Mouse (Mus musculus) midbrain, embryonic 14.5 days (tissue): ENCODE measurements around the gene Haus3. TPM values are rescaled to one million over a fixed set of nuclear protein-coding genes. Genes with fewer than 3 reads are reported as not detected.

Experiments
- ATAC-seq: fragments of 200-750 bp; cut with Nextera tagmentation; 2 replicates; pipeline ENCODE4 v1.8.0; 2017; ENCODE audit warnings: moderate number of reproducible peaks, moderate library complexity; ENCODE audit not compliant: low FRiP score, low TSS enrichment
- DNase-seq: peaks from one replicate; pipeline ENCODE4 v3.0.0-alpha.2; 2015
- H3K27ac ChIP-seq: fragments of 300-500 bp; sonication (generic); replicated peaks from 2 replicates; pipeline ENCODE4 v1.5.1; 2014; ENCODE audit warnings: mild to moderate bottlenecking, low read depth, low read length, moderate library complexity
- H3K27me3 ChIP-seq: fragments of 300-500 bp; sonication (generic); 2 replicates; pipeline ENCODE4 v1.6.1; 2014; ENCODE audit warnings: low read length, control low read depth, mixed read lengths; ENCODE audit not compliant: control insufficient read depth, insufficient read depth
- H3K36me3 ChIP-seq: fragments of 300-500 bp; sonication (generic); 2 replicates; pipeline ENCODE4 v1.6.1; 2014; ENCODE audit warnings: low read length, control low read depth; ENCODE audit not compliant: control insufficient read depth, insufficient read depth
- H3K4me1 ChIP-seq: fragments of 300-500 bp; sonication (generic); 2 replicates; pipeline ENCODE4 v1.6.1; 2014; ENCODE audit warnings: mild to moderate bottlenecking, antibody characterized with exemption, low read length, control low read depth; ENCODE audit not compliant: control insufficient read depth, insufficient read depth
- H3K4me2 ChIP-seq: fragments of 300-500 bp; sonication (generic); 2 replicates; pipeline ENCODE4 v1.6.1; 2014; ENCODE audit warnings: mild to moderate bottlenecking, low read length, moderate library complexity
- H3K4me3 ChIP-seq: fragments of 300-500 bp; sonication (generic); replicated peaks from 2 replicates; pipeline ENCODE4 v1.5.1; 2014; ENCODE audit warnings: low read depth, low read length
- H3K9ac ChIP-seq: fragments of 300-500 bp; sonication (generic); replicated peaks from 2 replicates; pipeline ENCODE4 v1.6.1; 2014; ENCODE audit warnings: mild to moderate bottlenecking, low read length, moderate library complexity
- H3K9me3 ChIP-seq: fragments of 300-500 bp; sonication (generic); 2 replicates; pipeline ENCODE4 v1.6.1; 2016; ENCODE audit warnings: low read length, control low read depth, mixed read lengths; ENCODE audit not compliant: control insufficient read depth
- WGBS: fragments of 180-500 bp; shearing (Covaris S2); extraction: QIAGEN DNeasy Blood & Tissue Kit; methylation state at CpG from one replicate; pipeline ENCODE4 v1.1.7; 2014; 5-methylcytosine and 5-hydroxymethylcytosine counted together
- polyA plus RNA-seq: library from polyadenylated mRNA; unstranded; fragments of >200 nt; fragmentation: Nextera tagmentation; extraction: Ambion mirVana; gene quantifications from 2 replicates; pipeline ENCODE4 v1.2.1, GENCODE M21; 2014

The Haus3 gene
- polyA plus RNA-seq = 12.8 and 16.4 TPM in 2 replicates

DNA sequence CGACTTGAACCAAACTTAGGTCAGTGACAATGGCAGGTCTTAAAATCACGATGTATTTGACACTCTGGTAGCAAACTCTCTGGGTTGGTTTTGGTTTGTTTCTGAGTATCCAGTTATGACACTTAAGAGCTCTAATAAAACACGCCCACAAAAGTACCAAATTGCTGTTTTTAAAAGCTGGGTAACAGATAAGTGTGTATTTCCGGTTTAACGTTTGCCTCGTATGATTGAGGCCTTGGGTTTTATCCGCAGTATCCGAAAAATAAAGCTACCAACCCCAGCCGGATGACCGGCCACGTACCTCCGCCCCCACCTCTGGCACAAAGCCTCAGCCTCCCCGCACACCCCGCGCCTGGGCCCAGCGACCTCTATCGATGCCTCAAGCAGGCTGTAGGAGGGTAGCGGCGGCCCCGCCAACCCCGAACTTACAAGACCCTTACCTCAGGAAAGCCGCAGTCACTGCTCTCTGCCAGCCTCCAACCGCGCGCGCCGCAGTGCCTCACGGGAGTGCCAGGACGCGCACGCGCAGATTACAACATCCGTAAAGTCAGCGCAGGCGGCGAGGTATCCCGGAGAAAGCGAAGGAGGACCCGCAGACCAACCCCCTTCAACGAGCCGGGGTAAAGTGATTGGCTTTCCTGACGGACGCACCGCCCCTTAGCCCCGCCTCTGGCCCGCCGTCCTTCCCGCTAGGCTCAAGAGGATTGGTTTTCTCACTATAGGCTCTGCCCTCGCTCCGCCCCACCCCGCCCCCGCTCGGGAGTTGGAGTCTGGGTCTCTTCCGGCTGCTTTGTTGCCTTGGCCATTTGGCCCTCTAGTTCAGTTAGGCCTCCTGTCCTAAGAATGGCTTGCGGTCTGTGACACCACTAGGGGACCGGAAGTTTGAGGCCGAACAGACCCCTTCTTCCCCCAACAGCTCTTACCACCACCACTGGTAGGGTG, at the start of gene Haus3, which contains the start of gene Poln:
Haus3 (minus strand) TSS at position 578 of the 942 bp plus-strand sequence.
Poln (minus strand) TSS at position 499 of the 942 bp plus-strand sequence.
- peaks cover 11% of the 10 kb centered on the region; the same call in 1 of the 2 replicates for H3K4me1 ChIP-seq
- peak within 1 kb of the TSS; percentile 70 for H3K4me2 ChIP-seq
- WGBS = under 1% methylated on average over 57 of the region's 57 CpGs
- peak; percentile 99 for DNase-seq
- H3K9ac ChIP-seq = peak within 1 kb of the TSS; percentile 80
- H3K36me3 ChIP-seq = peaks cover 19% of the 10 kb centered on the region
- H3K4me3 ChIP-seq = peak within 1 kb of the TSS; percentile 69
- ATAC-seq = peak; percentile 100
- H3K27me3 ChIP-seq = no peaks in the 10 kb centered on the region
- peak within 1 kb of the TSS; percentile 91 for H3K27ac ChIP-seq
- H3K9me3 ChIP-seq = no peaks in the 10 kb centered on the region

DNA sequence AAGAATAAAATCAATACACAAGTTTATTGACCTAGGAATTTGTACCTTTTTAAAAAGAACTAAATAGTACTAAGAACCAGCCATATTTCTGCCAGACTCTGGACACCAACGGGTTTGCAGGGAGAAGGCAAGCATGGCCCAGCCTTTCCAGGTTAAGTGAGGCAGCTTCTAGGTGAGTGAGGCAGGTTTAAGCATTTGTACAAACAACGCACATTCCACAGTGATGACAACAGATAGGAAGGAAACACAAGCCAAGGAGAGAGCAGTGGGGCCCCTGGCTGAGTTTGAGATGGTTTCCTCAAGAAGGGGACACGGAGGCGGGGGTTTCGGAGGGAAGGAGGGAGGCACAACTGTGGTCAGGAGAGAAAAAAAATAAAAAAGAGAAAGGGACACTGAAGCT, 49.3 kb upstream of the Haus3 start:
- Histone ChIP-seq H3K4me2 (no peak overlapping the region), H3K27ac (no peak overlapping the region), H3K4me3 (no peak overlapping the region), H3K27me3 (no peaks in the 10 kb centered on the region), H3K36me3 (0 out of 2 replicates have a peak, but pooled peaks cover under 1% of the 10 kb centered on the region), H3K9me3 (no peaks in the 10 kb centered on the region), H3K4me1 (no peaks in the 10 kb centered on the region), H3K9ac (no peak overlapping the region)
- DNase-seq (no peak), ATAC-seq (no peak)
- WGBS = 87% methylated on average over 5 of the region's 5 CpGs

DNA sequence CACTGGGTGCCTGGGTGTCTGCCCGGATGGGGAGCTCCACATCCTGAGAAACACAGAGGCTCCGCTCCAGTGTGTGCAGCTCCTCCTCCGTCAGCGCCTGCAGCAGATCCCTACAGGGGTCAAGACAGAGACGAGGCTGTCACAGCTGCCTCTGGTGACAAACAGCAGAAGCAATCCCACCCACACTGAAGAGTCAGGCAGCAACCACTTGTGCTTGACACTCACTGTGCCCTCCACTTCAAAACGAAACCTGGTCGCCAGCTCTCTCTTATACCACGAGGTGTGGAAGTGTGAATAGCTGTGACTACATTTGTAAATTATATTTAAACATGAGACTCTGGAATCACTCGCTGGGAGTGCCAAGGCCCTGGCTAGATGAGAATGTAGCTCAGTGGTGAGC, 48.4 kb upstream of the Haus3 start:
- Histone ChIP-seq H3K36me3 (0 out of 2 replicates have a peak, but pooled peaks cover 4% of the 10 kb centered on the region), H3K4me3 (no peak overlapping the region), H3K9ac (no peak overlapping the region), H3K4me2 (no peak overlapping the region), H3K9me3 (no peaks in the 10 kb centered on the region), H3K27me3 (no peaks in the 10 kb centered on the region), H3K27ac (no peak overlapping the region), H3K4me1 (no peaks in the 10 kb centered on the region)
- WGBS = 68% methylated on average over 9 of the region's 9 CpGs
- ATAC-seq = no peak
- DNase-seq = no peak

- ATAC-seq = no peak
These were observed 46.7 kb upstream of the Haus3 start for GRCm38 (mm10) chr5:34216025-34216424.

GRCm38 (mm10) chr5:34213659-34214058, 44.3 kb upstream of the Haus3 start:
- 84% methylated on average over 8 of the region's 8 CpGs for WGBS
- H3K4me1 ChIP-seq = no peaks in the 10 kb centered on the region
- H3K9ac ChIP-seq = no peak overlapping the region
- DNase-seq = no peak
- 0 out of 2 replicates have a peak, but pooled peaks cover 4% of the 10 kb centered on the region for H3K36me3 ChIP-seq
- H3K9me3 ChIP-seq = no peaks in the 10 kb centered on the region
- H3K4me3 ChIP-seq = no peak overlapping the region
- no peak for ATAC-seq
- H3K27ac ChIP-seq = no peak overlapping the region
- no peaks in the 10 kb centered on the region for H3K27me3 ChIP-seq
- no peak overlapping the region for H3K4me2 ChIP-seq

More at GRCm38 (mm10) chr5:34216025-34216424, 46.7 kb upstream of the Haus3 start:
- H3K9me3 ChIP-seq = no peaks in the 10 kb centered on the region
- no peak overlapping the region for H3K9ac ChIP-seq
- DNase-seq = no peak
- H3K27ac ChIP-seq = no peak overlapping the region
- WGBS = 81% methylated on average over 7 of the region's 7 CpGs
- H3K4me2 ChIP-seq = no peak overlapping the region
- 0 out of 2 replicates have a peak, but pooled peaks cover 4% of the 10 kb centered on the region for H3K36me3 ChIP-seq
- no peaks in the 10 kb centered on the region for H3K4me1 ChIP-seq
- no peak overlapping the region for H3K4me3 ChIP-seq
- H3K27me3 ChIP-seq = no peaks in the 10 kb centered on the region

- 0% methylated on average over 1 of the region's 1 CpGs for WGBS
These were observed 41.0 kb upstream of the Haus3 start for GRCm38 (mm10) chr5:34210279-34210678.

GRCm38 (mm10) chr5:34207503-34207902, 38.2 kb upstream of the Haus3 start:
- DNase-seq = no peak
- H3K4me2 ChIP-seq = no peak overlapping the region
- WGBS = 73% methylated on average over 3 of the region's 3 CpGs

More at GRCm38 (mm10) chr5:34210279-34210678, 41.0 kb upstream of the Haus3 start:
- no peak overlapping the region for H3K9ac ChIP-seq
- H3K4me2 ChIP-seq = no peak overlapping the region
- H3K4me3 ChIP-seq = no peak overlapping the region
- H3K4me1 ChIP-seq = no peaks in the 10 kb centered on the region
- H3K9me3 ChIP-seq = no peaks in the 10 kb centered on the region
- ATAC-seq = peak; percentile 40; the same call in 1 of the 2 replicates
- H3K27me3 ChIP-seq = no peaks in the 10 kb centered on the region
- no peak overlapping the region for H3K27ac ChIP-seq
- H3K36me3 ChIP-seq = 0 out of 2 replicates have a peak, but pooled peaks cover 4% of the 10 kb centered on the region
- peak; percentile 88 for DNase-seq

GRCm38 (mm10) chr5:34205788-34206187, 36.5 kb upstream of the Haus3 start:
- Histone ChIP-seq H3K36me3 (no peaks in the 10 kb centered on the region), H3K27me3 (no peaks in the 10 kb centered on the region), H3K4me1 (no peaks in the 10 kb centered on the region), H3K4me2 (no peak overlapping the region), H3K9ac (no peak overlapping the region), H3K27ac (no peak overlapping the region), H3K4me3 (no peak overlapping the region), H3K9me3 (no peaks in the 10 kb centered on the region)
- DNase-seq = no peak
- ATAC-seq = no peak
- 93% methylated on average over 2 of the region's 2 CpGs for WGBS

More at GRCm38 (mm10) chr5:34207503-34207902, 38.2 kb upstream of the Haus3 start:
- H3K27ac ChIP-seq = no peak overlapping the region
- ATAC-seq = no peak
- no peaks in the 10 kb centered on the region for H3K9me3 ChIP-seq
- H3K27me3 ChIP-seq = no peaks in the 10 kb centered on the region
- H3K36me3 ChIP-seq = no peaks in the 10 kb centered on the region
- H3K4me3 ChIP-seq = no peak overlapping the region
- no peaks in the 10 kb centered on the region for H3K4me1 ChIP-seq
- no peak overlapping the region for H3K9ac ChIP-seq
